Mouse (Mus musculus) embryo, embryonic 10.5 days (tissue): ENCODE measurements around the gene Zcwpw1.

Source experiments
- DNase-seq: peaks from one replicate; pipeline ENCODE4 v3.0.0-alpha.2; 2015; ENCODE audit warnings: low spot score

Gene Zcwpw1

GRCm38 (mm10) chr5:137755425-137755824 is 32.2 kb upstream of the Zcwpw1 start:
- no peak for DNase-seq

GRCm38 (mm10) chr5:137756106-137756505 is 31.5 kb upstream of the Zcwpw1 start:
- no peak for DNase-seq

GRCm38 (mm10) chr5:137756882-137757661 is 30.5 kb upstream of the Zcwpw1 start:
- DNase-seq: peak; percentile 92

DNA sequence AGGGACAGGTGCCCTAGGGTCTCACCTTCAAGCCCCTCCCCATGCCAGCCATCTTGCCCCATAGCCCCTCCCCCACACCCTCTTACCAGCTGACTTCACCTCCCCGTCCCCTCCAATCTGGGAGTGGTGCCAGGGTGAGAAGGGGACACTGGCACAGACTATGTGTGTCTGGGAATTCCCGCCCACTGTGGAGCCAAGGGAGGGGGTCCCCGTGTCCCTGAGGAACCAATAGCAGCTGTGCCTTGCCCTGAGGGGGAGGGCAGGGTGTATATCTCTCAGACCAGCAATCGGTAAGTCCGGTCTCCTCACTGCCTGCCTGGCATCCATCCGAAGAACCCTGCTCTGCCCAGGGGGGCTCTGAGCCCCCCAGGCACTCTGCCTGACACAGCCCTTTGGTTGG is 29.7 kb upstream of the Zcwpw1 start:
- DNase-seq: no peak

- no peak for DNase-seq
Observed at GRCm38 (mm10) chr5:137758921-137759534, 28.6 kb upstream of the Zcwpw1 start.

DNA sequence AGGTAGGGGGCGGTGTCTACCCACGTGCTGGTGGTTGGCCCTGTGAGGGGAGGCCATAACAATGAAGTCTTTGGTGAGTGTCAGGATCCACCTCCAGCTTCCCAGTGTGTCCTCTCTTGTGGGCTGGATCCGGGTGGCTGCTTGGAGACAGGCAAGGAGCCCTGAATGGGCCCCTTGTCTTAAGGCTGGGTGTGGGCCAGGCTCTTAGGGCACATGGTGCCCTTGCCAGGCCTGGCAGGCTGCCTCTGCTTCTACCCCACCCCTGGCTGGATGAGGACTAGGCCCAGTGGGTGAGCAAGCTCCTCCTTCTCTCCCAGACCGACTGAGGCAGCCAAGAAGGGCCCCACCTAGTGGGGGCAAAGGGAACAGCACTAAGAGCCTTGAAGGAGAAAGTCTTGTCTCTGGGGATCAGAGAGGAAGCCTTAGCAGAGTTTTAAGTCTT is 27.6 kb upstream of the Zcwpw1 start:
- peak; percentile 82 for DNase-seq

DNA sequence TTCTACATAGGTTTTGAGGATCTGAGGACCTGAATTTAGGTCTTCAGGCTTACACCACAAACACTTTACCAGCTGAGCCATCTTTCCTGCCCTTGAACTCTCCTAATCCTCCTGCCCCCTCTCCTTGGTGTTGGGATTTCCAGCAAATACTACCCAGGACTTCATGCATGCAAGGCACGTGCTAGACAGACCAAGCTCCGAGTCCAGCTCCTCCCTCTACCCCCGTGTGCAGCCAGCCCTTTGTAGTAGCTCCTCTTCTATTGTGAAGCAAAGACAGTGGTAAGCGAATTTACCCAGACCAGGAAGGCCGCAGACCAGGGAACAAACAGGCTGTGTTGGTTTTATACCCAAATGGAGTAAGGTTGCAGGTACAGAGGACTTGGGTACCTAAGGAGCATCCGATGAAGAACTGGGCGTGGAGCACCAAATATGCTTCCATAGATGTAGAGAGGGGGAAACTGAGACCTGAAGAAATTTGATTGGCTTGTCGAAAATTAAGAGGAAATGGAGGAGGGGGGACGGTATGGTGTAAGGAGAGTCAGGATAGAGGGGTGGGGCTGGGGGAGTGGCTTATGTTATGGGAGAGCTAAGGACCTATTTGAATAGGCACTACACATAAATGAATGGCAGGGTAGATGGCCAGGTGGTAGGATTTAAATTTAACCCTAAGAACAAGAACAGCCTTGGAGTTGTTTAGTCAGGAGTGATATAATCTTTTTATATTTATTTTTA is 22.8 kb upstream of the Zcwpw1 start:
- DNase-seq: no peak

DNA sequence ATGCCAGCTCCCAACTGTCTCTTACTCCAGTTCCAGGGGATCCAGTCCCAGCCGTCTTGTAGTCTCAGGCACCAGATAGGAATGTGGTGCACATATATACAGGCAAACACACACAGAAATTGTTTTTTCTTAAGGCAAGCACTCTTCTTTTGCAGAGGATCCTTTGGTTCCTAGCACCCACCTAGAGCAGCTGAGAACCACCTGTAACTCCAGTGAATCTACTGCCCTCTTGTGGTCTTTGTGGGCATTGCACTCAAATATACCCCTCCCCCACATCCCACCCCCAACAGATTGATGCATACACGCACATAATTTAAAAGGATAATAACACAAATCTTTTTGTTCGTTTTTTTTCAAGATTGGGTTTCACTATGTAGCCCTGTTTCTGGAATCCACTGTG is 21.3 kb upstream of the Zcwpw1 start:
- DNase-seq: peak; percentile 58

- DNase-seq: no peak
Observed at GRCm38 (mm10) chr5:137768475-137768874, 19.1 kb upstream of the Zcwpw1 start.

GRCm38 (mm10) chr5:137770709-137771108 is 16.9 kb upstream of the Zcwpw1 start:
- peak; percentile 76 for DNase-seq

- DNase-seq: no peak
Observed at GRCm38 (mm10) chr5:137772755-137773154, 14.8 kb upstream of the Zcwpw1 start.

GRCm38 (mm10) chr5:137775587-137776290 is 11.9 kb upstream of the Zcwpw1 start:
- no peak for DNase-seq

GRCm38 (mm10) chr5:137776408-137776918 is 11.1 kb upstream of the Zcwpw1 start:
- DNase-seq: no peak

DNA sequence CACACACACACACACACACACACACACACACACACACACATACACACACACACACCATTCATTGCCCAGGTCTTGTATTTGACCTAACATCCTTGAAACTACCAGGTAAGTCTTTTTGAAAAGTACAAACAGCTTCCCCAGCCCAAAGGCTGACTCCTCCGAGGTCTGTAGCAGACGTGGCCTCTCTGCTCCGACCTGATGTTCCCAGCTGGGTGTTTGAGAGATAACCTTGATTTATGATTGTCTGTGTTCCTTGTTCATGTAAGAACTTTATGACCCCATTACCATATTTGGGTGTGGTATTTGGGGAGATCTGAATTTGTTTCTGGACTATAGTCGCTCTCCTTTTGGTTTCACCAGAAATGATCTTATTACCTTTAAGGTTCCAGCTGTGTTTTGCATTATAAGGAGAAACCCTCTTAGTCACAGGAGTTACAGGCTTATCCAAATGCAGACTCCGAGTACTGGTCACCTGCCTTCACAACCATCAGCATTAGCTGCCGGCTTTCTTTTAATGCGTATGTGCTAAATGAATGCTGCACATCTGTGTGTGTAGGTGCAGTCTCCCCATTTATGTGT is 10.2 kb upstream of the Zcwpw1 start:
- no peak for DNase-seq

DNA sequence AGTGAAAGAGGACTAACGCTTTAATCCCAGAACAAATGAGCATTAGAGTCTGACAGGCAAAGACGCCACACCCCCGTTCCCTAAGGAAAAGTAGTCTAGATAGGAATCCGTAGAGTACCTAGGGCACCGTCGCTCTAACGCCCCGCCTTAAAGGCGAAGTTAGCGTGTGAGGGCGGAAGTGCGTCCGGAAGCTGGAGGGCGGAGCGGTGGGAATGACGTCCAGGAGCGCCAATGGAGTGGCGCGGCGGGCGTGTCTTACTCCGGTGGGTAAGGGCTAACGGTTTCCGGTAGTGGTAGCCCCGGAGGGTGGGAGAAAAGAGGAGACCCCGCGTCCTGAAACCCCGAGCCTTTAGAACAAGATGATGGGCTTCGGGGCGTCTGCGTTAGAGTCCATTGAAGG is 9.0 kb upstream of the Zcwpw1 start, which contains the start of gene Ppp1r35:
Gene Ppp1r35 (plus strand): TSS at position 215 of the 400 bp plus-strand sequence.
- peak; percentile 99 for DNase-seq

DNA sequence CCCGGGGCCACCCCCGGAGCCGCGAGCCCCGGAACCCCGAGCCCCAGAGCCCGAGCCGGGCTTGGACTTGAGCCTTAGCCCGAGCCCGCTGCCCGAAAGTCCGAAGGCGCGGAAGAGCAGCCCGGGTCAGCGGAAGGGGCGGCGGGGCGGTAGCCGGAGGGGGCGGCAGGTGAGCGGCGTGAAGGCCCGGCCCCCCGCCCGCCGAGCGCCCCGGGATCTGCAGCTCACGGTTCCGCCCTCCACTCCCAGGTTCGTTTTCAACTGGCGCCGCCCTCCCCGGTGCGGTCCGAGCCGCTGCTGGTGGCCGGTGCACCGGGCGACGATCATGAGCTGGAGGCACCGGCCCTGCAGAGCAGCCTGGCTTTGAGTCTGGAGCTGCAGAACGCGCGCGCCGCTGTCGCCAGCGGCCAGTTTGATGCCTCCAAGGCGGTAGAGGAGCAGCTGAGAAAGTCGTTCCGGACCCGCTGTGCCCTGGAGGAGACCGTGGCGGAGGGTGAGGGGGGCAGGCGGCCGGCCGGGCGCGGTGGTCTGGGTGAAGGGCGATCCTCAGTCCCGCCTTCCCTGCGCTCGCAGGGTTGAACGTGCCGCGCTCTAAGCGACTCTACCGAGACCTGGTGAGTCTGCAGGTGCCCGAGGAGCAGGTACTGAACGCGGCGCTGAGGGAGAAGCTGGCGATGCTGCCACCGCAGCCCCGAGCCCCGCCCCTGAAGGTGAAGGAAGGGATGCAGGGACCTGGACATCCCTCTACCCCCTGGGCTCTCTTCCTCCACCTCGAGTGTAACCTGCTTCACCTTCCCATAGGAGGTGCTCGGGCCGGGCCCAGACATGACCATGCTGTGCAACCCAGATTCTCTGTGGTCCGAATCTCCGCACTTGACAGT is 8.3 kb upstream of the Zcwpw1 start:
- peak; percentile 36 for DNase-seq

DNA sequence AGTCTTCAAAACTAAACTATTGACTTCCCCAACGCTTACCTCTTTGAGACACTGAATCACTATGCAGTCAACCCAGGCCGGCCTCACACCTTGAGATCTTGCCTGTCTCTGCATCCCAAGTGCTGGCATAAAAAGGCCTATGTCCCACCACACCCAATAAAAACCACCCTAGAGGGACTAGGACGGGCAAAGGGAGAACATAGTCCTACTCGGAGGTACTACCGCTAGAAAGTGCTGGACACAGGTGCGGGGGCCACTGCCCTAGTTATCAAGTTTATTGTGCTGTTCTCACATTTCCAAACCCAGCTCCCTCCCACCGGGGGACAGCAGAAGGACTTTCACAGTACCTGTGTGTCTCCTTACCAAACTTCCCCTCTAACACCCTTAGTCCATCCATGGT is 5.9 kb upstream of the Zcwpw1 start:
- DNase-seq: no peak

DNA sequence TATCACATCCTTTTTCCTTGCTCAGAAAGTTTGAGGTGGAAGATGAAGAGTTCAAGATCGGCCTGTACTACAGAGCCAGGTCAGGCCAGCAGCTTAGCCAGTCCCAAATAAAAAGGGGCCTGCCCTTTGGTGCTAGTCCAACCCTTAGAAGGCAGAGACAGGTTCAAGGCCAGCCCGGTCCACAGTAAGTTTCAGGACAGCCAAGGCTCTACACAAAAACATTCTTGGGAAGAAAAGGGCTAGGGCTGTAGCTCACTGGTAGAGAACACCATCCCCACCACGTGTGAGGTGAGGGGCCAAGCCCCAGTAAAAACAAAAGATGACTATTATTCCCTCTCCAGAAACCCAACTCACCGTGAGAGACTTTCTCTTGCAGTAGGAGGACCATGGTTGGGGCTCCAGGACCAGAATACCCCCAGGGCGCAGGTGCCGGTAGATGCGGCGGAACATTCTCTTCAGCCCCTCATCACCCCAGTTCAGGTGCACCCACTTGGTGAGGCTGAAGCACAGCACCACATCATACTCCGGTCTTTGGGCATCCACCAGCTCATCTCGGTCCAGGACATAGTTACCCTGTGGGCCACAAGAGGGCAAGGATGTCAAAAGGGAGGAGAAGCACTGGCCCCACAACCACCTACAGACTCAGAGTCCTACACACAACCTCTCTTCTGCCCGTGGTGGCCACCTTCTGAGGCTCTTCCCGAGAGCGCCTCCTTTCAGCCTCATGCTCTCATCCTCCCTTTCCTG is 4.6 kb upstream of the Zcwpw1 start:
- DNase-seq: no peak

- DNase-seq: no peak
Observed at GRCm38 (mm10) chr5:137783901-137784540, 3.6 kb upstream of the Zcwpw1 start.
